7 mouse cellular contexts compared by ENCODE assay signal in genomic region chr7:41599034-41599813, GRCm38 (mm10). TPM values are rescaled to one million over a fixed set of nuclear protein-coding genes. Genes with fewer than 3 reads are reported as not detected.
DNase-seq lines count a peak whose midpoint lies in the region; ATAC-seq and TF ChIP-seq lines count a peak whose summit lies in the region.

Gene 2610021A01Rik, plus strand, starts transcription at chr7:41599230.

- peaks cover 20% of the 10 kb centered on the region for H3K36me3 ChIP-seq in embryonic facial prominence, embryonic 10.5 days (replicated peaks)
- H3K36me3 ChIP-seq in intestine, postnatal 0 days (ENCODE audit: control insufficient read depth, insufficient read depth), result no peaks in the 10 kb centered on the region
- no peaks in the 10 kb centered on the region for H3K36me3 ChIP-seq in midbrain, embryonic 12.5 days
- peaks cover 2% of the 10 kb centered on the region; the same call in 1 of the 2 replicates for H3K36me3 ChIP-seq in small intestine, adult 2 months (ENCODE audit: control insufficient read depth, insufficient read depth, low read length)

- H3K4me3 ChIP-seq in embryonic facial prominence, embryonic 10.5 days, result peak within 1 kb of the TSS; percentile 67
- peak within 1 kb of the TSS; percentile 63 for H3K4me3 ChIP-seq in intestine, postnatal 0 days (ENCODE audit: low read depth, low read length)
- peak within 1 kb of the TSS; percentile 62 for H3K4me3 ChIP-seq in midbrain, embryonic 12.5 days
- H3K4me3 ChIP-seq in small intestine, adult 2 months (ENCODE audit: low read depth, low read length), result peak within 1 kb of the TSS; percentile 83

- TF ChIP-seq POLR2A in small intestine, adult 2 months (IDR thresholded peaks at IDR 0.05; ENCODE audit: low read depth, low read length), result no peak; the same call in 1 of the 2 replicates

- peaks cover 4% of the 10 kb centered on the region; the same call in 1 of the 2 replicates for H3K4me1 ChIP-seq in embryonic facial prominence, embryonic 10.5 days
- no peaks in the 10 kb centered on the region for H3K4me1 ChIP-seq in intestine, postnatal 0 days (replicated peaks; ENCODE audit: control insufficient read depth, insufficient read depth, low read length)
- H3K4me1 ChIP-seq in midbrain, embryonic 12.5 days, result peaks cover 5% of the 10 kb centered on the region; the same call in 1 of the 2 replicates
- peaks cover 2% of the 10 kb centered on the region; the same call in 1 of the 2 replicates for H3K4me1 ChIP-seq in small intestine, adult 2 months (ENCODE audit: control insufficient read depth, insufficient read depth, insufficient read length, low read length)

- TF ChIP-seq CTCF in intestine, postnatal 0 days (IDR thresholded peaks at IDR 0.05; ENCODE audit: low read depth), result 0 out of 2 replicates have a peak, but pooled peaks have one; percentile 20
- no peak for TF ChIP-seq CTCF in small intestine, adult 2 months (IDR thresholded peaks at IDR 0.05; ENCODE audit: extremely low read depth, insufficient read length, insufficient replicate concordance, low read depth, low read length)

- no peaks in the 10 kb centered on the region for H3K9me3 ChIP-seq in embryonic facial prominence, embryonic 10.5 days
- no peaks in the 10 kb centered on the region for H3K9me3 ChIP-seq in intestine, postnatal 0 days (ENCODE audit: control insufficient read depth)
- H3K9me3 ChIP-seq in midbrain, embryonic 12.5 days, result no peaks in the 10 kb centered on the region

- peak; percentile 100 for ATAC-seq in intestine, postnatal 0 days
- ATAC-seq in midbrain, embryonic 12.5 days (ENCODE audit: low FRiP score, low read depth), result peak; percentile 98

- no peaks in the 10 kb centered on the region for H3K27me3 ChIP-seq in embryonic facial prominence, embryonic 10.5 days (replicated peaks; ENCODE audit: low read depth, poor library complexity, severe bottlenecking)
- no peaks in the 10 kb centered on the region for H3K27me3 ChIP-seq in intestine, postnatal 0 days (replicated peaks; ENCODE audit: control insufficient read depth, insufficient read depth, low read length)
- no peaks in the 10 kb centered on the region for H3K27me3 ChIP-seq in midbrain, embryonic 12.5 days
- no peaks in the 10 kb centered on the region for H3K27me3 ChIP-seq in small intestine, adult 2 months (ENCODE audit: control insufficient read depth, insufficient read depth, low read length)

- peak; percentile 93 for DNase-seq in adrenal gland, postnatal 10 days
- peak; percentile 93 for DNase-seq in embryonic facial prominence, embryonic 10.5 days (ENCODE audit: low spot score)
- peak; percentile 41 for DNase-seq in gonadal fat pad, adult 2 months (ENCODE audit: low read depth)
- DNase-seq in left cerebral cortex, postnatal 4 days, result peak; percentile 92

- peak within 1 kb of the TSS; percentile 79 for H3K27ac ChIP-seq in embryonic facial prominence, embryonic 10.5 days (replicated peaks)
- H3K27ac ChIP-seq in intestine, postnatal 0 days (ENCODE audit: low read depth, low read length), result peak within 1 kb of the TSS; percentile 73
- H3K27ac ChIP-seq in midbrain, embryonic 12.5 days (replicated peaks), result no peak within 1 kb of the TSS
- peak within 1 kb of the TSS; percentile 56 for H3K27ac ChIP-seq in small intestine, adult 2 months (ENCODE audit: insufficient read depth, low read depth, low read length)

- under 1% methylated on average over 41 of the region's 41 CpGs for WGBS in embryonic facial prominence, embryonic 10.5 days
- WGBS in intestine, postnatal 0 days, result under 1% methylated on average over 41 of the region's 41 CpGs
- under 1% methylated on average over 41 of the region's 41 CpGs for WGBS in midbrain, embryonic 12.5 days
- WGBS in small intestine, adult 2 months, result under 1% methylated on average over 41 of the region's 41 CpGs

- intact Hi-C loops in left cerebral cortex, postnatal 4 days (cut with DNase I), result no loop called here

- peak within 1 kb of the TSS; percentile 60 for H3K9ac ChIP-seq in intestine, postnatal 0 days (ENCODE audit: low read depth, low read length)
- peak within 1 kb of the TSS; percentile 66 for H3K9ac ChIP-seq in midbrain, embryonic 12.5 days (replicated peaks)

- H3K4me2 ChIP-seq in intestine, postnatal 0 days (replicated peaks; ENCODE audit: low read depth), result peak within 1 kb of the TSS; percentile 77
- peak within 1 kb of the TSS; percentile 69 for H3K4me2 ChIP-seq in midbrain, embryonic 12.5 days (replicated peaks)

RNA-seq across cellular contexts. Expression of gene 2610021A01Rik, which starts in this region (rescaled TPM):
- 10 to 100 TPM; 13.4 to 19.7 TPM for total RNA-seq in adrenal gland, postnatal 10 days (2021)
- polyA plus RNA-seq in embryonic facial prominence, embryonic 10.5 days (2016; fragmentation: Nextera tagmentation; extraction: Ambion mirVana), result 12.8 and 16.3 TPM in 2 replicates
- 4.8 and 7.2 TPM in 2 replicates for polyA plus RNA-seq in gonadal fat pad, adult 2 months (2012; rRNA removed)
- polyA plus RNA-seq in intestine, postnatal 0 days (2015; fragmentation: Nextera tagmentation; extraction: Ambion mirVana), result 4.4 and 4.6 TPM in 2 replicates
- total RNA-seq in left cerebral cortex, postnatal 4 days (2021), result 10 to 100 TPM; 28.7 to 30.7 TPM
- polyA plus RNA-seq in midbrain, embryonic 12.5 days (2016; fragmentation: Nextera tagmentation; extraction: Ambion mirVana), result 16.8 and 20.6 TPM in 2 replicates
- polyA plus RNA-seq in small intestine, adult 2 months (2012; rRNA removed), result 0.36 and 0.68 TPM in 2 replicates

Comparison
In these comparisons a context has a peak if more than half of its experiments do, and no peak if none do; other contexts are left out.
1. DNase-seq: peak in every context shown above with its lines; median percentile 93 in adrenal gland, postnatal 10 days; 93 in embryonic facial prominence, embryonic 10.5 days; 92 in left cerebral cortex, postnatal 4 days; 41 in gonadal fat pad, adult 2 months.